Mouse (Mus musculus): Measurements from ENCODE around the gene Fgf2. TPM values are rescaled to one million over a fixed set of nuclear protein-coding genes. Genes with fewer than 3 reads are reported as not detected.

The Fgf2 gene
- total and polyA plus RNA-seq, 2 experiments from 2014 or later, result 0.86 to 2.2 TPM

- H3K27me3 ChIP-seq (ENCODE audit: control insufficient read depth, insufficient read depth, low read length), result no peaks in the 10 kb centered on the region
- TF ChIP-seq EP300 (IDR thresholded peaks at IDR 0.05; ENCODE audit: low read depth) (no peak), CTCF (IDR thresholded peaks at IDR 0.05; ENCODE audit: low read depth) (no peak)
- ATAC-seq (ENCODE audit: insufficient read depth, low read depth), result no peak
- no peak for DNase-seq (ENCODE audit: low spot score)
- no peaks in the 10 kb centered on the region for H3K9me3 ChIP-seq (replicated peaks; ENCODE audit: control insufficient read depth, low read length)
- H3K36me3 ChIP-seq (replicated peaks; ENCODE audit: control insufficient read depth, insufficient read depth, low read length), result no peaks in the 10 kb centered on the region
- WGBS, result 60% methylated on average over 3 of the region's 3 CpGs
- no peak overlapping the region for H3K27ac ChIP-seq (ENCODE audit: low read depth)
- H3K4me1 ChIP-seq (ENCODE audit: control insufficient read depth, insufficient read depth), result 0 out of 2 replicates have a peak, but pooled peaks cover 3% of the 10 kb centered on the region
- H3K9ac ChIP-seq (replicated peaks; ENCODE audit: low read depth, low read length), result no peak overlapping the region
- H3K4me3 ChIP-seq (ENCODE audit: low read depth, low read length), result no peak overlapping the region
- H3K4me2 ChIP-seq (ENCODE audit: low read depth, low read length), result no peak overlapping the region
These were observed 21.5 kb upstream of the Fgf2 start for GRCm38 (mm10) chr3:37326627-37327026.

GRCm38 (mm10) chr3:37328489-37328888 is 19.7 kb upstream of the Fgf2 start:
- ATAC-seq (ENCODE audit: insufficient read depth, low read depth), result no peak
- Histone ChIP-seq H3K9ac (replicated peaks; ENCODE audit: low read depth, low read length) (no peak overlapping the region), H3K9me3 (replicated peaks; ENCODE audit: control insufficient read depth, low read length) (no peaks in the 10 kb centered on the region), H3K27me3 (ENCODE audit: control insufficient read depth, insufficient read depth, low read length) (no peaks in the 10 kb centered on the region), H3K4me3 (ENCODE audit: low read depth, low read length) (no peak overlapping the region), H3K36me3 (replicated peaks; ENCODE audit: control insufficient read depth, insufficient read depth, low read length) (no peaks in the 10 kb centered on the region), H3K4me1 (ENCODE audit: control insufficient read depth, insufficient read depth) (0 out of 2 replicates have a peak, but pooled peaks cover 3% of the 10 kb centered on the region), H3K4me2 (ENCODE audit: low read depth, low read length) (no peak overlapping the region), H3K27ac (ENCODE audit: low read depth) (no peak overlapping the region)
- no peak for TF ChIP-seq EP300 (IDR thresholded peaks at IDR 0.05; ENCODE audit: low read depth)
- no peak for TF ChIP-seq CTCF (IDR thresholded peaks at IDR 0.05; ENCODE audit: low read depth)
- no peak for DNase-seq (ENCODE audit: low spot score)
- 59% methylated on average over 2 of the region's 2 CpGs for WGBS

- ATAC-seq (ENCODE audit: insufficient read depth, low read depth) (no peak), DNase-seq (ENCODE audit: low spot score) (no peak)
- H3K9ac ChIP-seq (replicated peaks; ENCODE audit: low read depth, low read length), result no peak overlapping the region
- H3K27ac ChIP-seq (ENCODE audit: low read depth), result no peak overlapping the region
- no peaks in the 10 kb centered on the region for H3K9me3 ChIP-seq (replicated peaks; ENCODE audit: control insufficient read depth, low read length)
- no peaks in the 10 kb centered on the region for H3K27me3 ChIP-seq (ENCODE audit: control insufficient read depth, insufficient read depth, low read length)
- TF ChIP-seq CTCF (IDR thresholded peaks at IDR 0.05; ENCODE audit: low read depth), result no peak
- no peak for TF ChIP-seq EP300 (IDR thresholded peaks at IDR 0.05; ENCODE audit: low read depth)
- 78% methylated on average over 1 of the region's 1 CpGs for WGBS
- H3K36me3 ChIP-seq (replicated peaks; ENCODE audit: control insufficient read depth, insufficient read depth, low read length), result no peaks in the 10 kb centered on the region
- H3K4me1 ChIP-seq (ENCODE audit: control insufficient read depth, insufficient read depth), result 0 out of 2 replicates have a peak, but pooled peaks cover 3% of the 10 kb centered on the region
- no peak overlapping the region for H3K4me3 ChIP-seq (ENCODE audit: low read depth, low read length)
- no peak overlapping the region for H3K4me2 ChIP-seq (ENCODE audit: low read depth, low read length)
These were observed 18.2 kb upstream of the Fgf2 start for GRCm38 (mm10) chr3:37329963-37330362.

GRCm38 (mm10) chr3:37331999-37332449 is 16.1 kb upstream of the Fgf2 start:
- 50% methylated on average over 6 of the region's 6 CpGs for WGBS
- no peaks in the 10 kb centered on the region for H3K36me3 ChIP-seq (replicated peaks; ENCODE audit: control insufficient read depth, insufficient read depth, low read length)
- no peaks in the 10 kb centered on the region for H3K27me3 ChIP-seq (ENCODE audit: control insufficient read depth, insufficient read depth, low read length)
- no peak overlapping the region for H3K4me3 ChIP-seq (ENCODE audit: low read depth, low read length)
- 0 out of 2 replicates have a peak, but pooled peaks cover 3% of the 10 kb centered on the region for H3K4me1 ChIP-seq (ENCODE audit: control insufficient read depth, insufficient read depth)
- DNase-seq (ENCODE audit: low spot score) (no peak), ATAC-seq (ENCODE audit: insufficient read depth, low read depth) (no peak)
- no peak overlapping the region for H3K4me2 ChIP-seq (ENCODE audit: low read depth, low read length)
- no peak for TF ChIP-seq CTCF (IDR thresholded peaks at IDR 0.05; ENCODE audit: low read depth)
- TF ChIP-seq EP300 (IDR thresholded peaks at IDR 0.05; ENCODE audit: low read depth), result no peak
- H3K9me3 ChIP-seq (replicated peaks; ENCODE audit: control insufficient read depth, low read length), result no peaks in the 10 kb centered on the region
- no peak overlapping the region for H3K9ac ChIP-seq (replicated peaks; ENCODE audit: low read depth, low read length)
- no peak overlapping the region for H3K27ac ChIP-seq (ENCODE audit: low read depth)

- H3K4me3 ChIP-seq (ENCODE audit: low read depth, low read length), result no peak overlapping the region
- H3K9me3 ChIP-seq (replicated peaks; ENCODE audit: control insufficient read depth, low read length), result no peaks in the 10 kb centered on the region
- H3K27me3 ChIP-seq (ENCODE audit: control insufficient read depth, insufficient read depth, low read length), result no peaks in the 10 kb centered on the region
- no peak overlapping the region for H3K9ac ChIP-seq (replicated peaks; ENCODE audit: low read depth, low read length)
- DNase-seq (ENCODE audit: low spot score) (no peak), ATAC-seq (ENCODE audit: insufficient read depth, low read depth) (no peak)
- no peak overlapping the region for H3K27ac ChIP-seq (ENCODE audit: low read depth)
- no peaks in the 10 kb centered on the region for H3K36me3 ChIP-seq (replicated peaks; ENCODE audit: control insufficient read depth, insufficient read depth, low read length)
- WGBS, result 81% methylated on average over 4 of the region's 4 CpGs
- H3K4me2 ChIP-seq (ENCODE audit: low read depth, low read length), result no peak overlapping the region
- no peaks in the 10 kb centered on the region for H3K4me1 ChIP-seq (ENCODE audit: control insufficient read depth, insufficient read depth)
- no peak for TF ChIP-seq CTCF (IDR thresholded peaks at IDR 0.05; ENCODE audit: low read depth)
- TF ChIP-seq EP300 (IDR thresholded peaks at IDR 0.05; ENCODE audit: low read depth), result no peak
These were observed 14.1 kb upstream of the Fgf2 start for GRCm38 (mm10) chr3:37334053-37334452.

- no peak overlapping the region for H3K27ac ChIP-seq (ENCODE audit: low read depth)
- TF ChIP-seq CTCF (IDR thresholded peaks at IDR 0.05; ENCODE audit: low read depth), result peak; percentile 42
- TF ChIP-seq EP300 (IDR thresholded peaks at IDR 0.05; ENCODE audit: low read depth), result no peak
- no peak overlapping the region for H3K4me3 ChIP-seq (ENCODE audit: low read depth, low read length)
- WGBS, result 53% methylated on average over 5 of the region's 5 CpGs
- H3K4me1 ChIP-seq (ENCODE audit: control insufficient read depth, insufficient read depth), result no peaks in the 10 kb centered on the region
- no peak overlapping the region for H3K4me2 ChIP-seq (ENCODE audit: low read depth, low read length)
- no peaks in the 10 kb centered on the region for H3K27me3 ChIP-seq (ENCODE audit: control insufficient read depth, insufficient read depth, low read length)
- H3K36me3 ChIP-seq (replicated peaks; ENCODE audit: control insufficient read depth, insufficient read depth, low read length), result no peaks in the 10 kb centered on the region
- ATAC-seq (ENCODE audit: insufficient read depth, low read depth) (no peak), DNase-seq (ENCODE audit: low spot score) (no peak)
- no peak overlapping the region for H3K9ac ChIP-seq (replicated peaks; ENCODE audit: low read depth, low read length)
- no peaks in the 10 kb centered on the region for H3K9me3 ChIP-seq (replicated peaks; ENCODE audit: control insufficient read depth, low read length)
These were observed 7.0 kb upstream of the Fgf2 start for GRCm38 (mm10) chr3:37341110-37341509.

All from heart, postnatal 0 days (tissue).